Mouse (Mus musculus) hindbrain, embryonic 11.5 days (tissue): ENCODE measurements at regions not wholly inside any gene's neighbourhood (a gene's known extent, or its start where the extent isn't known, plus 50 kb on each side); places are given as distances from the start of the nearest gene placed in this dataset.

Source experiments
- ATAC-seq: fragments of 200-750 bp; cut with Nextera tagmentation; 2 replicates; pipeline ENCODE4 v1.8.0; 2017; ENCODE audit warnings: mild to moderate bottlenecking, moderate TSS enrichment, moderate library complexity; ENCODE audit not compliant: low FRiP score
- DNase-seq: peaks from one replicate; pipeline ENCODE4 v3.0.0-alpha.2; 2015; ENCODE audit warnings: low spot score
- H3K27ac ChIP-seq: fragments of 300-500 bp; sonication (generic); 2 replicates; pipeline ENCODE4 v1.5.1; 2014; ENCODE audit warnings: mild to moderate bottlenecking, low read depth, low read length
- H3K27me3 ChIP-seq: fragments of 300-500 bp; sonication (generic); 2 replicates; pipeline ENCODE4 v1.6.1; 2014; ENCODE audit warnings: mild to moderate bottlenecking, low read length, moderate library complexity, mixed read lengths; ENCODE audit not compliant: control insufficient read depth, insufficient read depth
- H3K36me3 ChIP-seq: fragments of 300-500 bp; sonication (generic); 2 replicates; pipeline ENCODE4 v1.6.1; 2014; ENCODE audit warnings: mild to moderate bottlenecking, low read length, moderate library complexity, mixed read lengths; ENCODE audit not compliant: control insufficient read depth, insufficient read depth
- H3K4me1 ChIP-seq: fragments of 300-500 bp; sonication (generic); replicated peaks from 2 replicates; pipeline ENCODE4 v1.6.1; 2014; ENCODE audit warnings: low read length, mixed read lengths; ENCODE audit not compliant: control insufficient read depth, insufficient read depth
- H3K4me2 ChIP-seq: fragments of 300-500 bp; sonication (generic); replicated peaks from 2 replicates; pipeline ENCODE4 v1.6.1; 2014; ENCODE audit warnings: mild to moderate bottlenecking, low read depth, low read length
- H3K4me3 ChIP-seq: fragments of 300-500 bp; sonication (generic); 2 replicates; pipeline ENCODE4 v1.5.1; 2014; ENCODE audit warnings: low read depth, low read length
- H3K9ac ChIP-seq: fragments of 300-500 bp; sonication (generic); 2 replicates; pipeline ENCODE4 v1.6.1; 2014; ENCODE audit warnings: low read depth, low read length
- H3K9me3 ChIP-seq: fragments of 300-500 bp; sonication (generic); 2 replicates; pipeline ENCODE4 v1.6.1; 2016; ENCODE audit warnings: low read length; ENCODE audit not compliant: control insufficient read depth
- WGBS: fragments of 180-500 bp; shearing (Covaris S2); extraction: QIAGEN DNeasy Blood & Tissue Kit; methylation state at CpG from one replicate; pipeline ENCODE4 v1.1.7; 2014; 5-methylcytosine and 5-hydroxymethylcytosine counted together

- Histone ChIP-seq H3K27me3 (no peaks in the 10 kb centered on the region), H3K9ac (no peak overlapping the region), H3K9me3 (no peaks in the 10 kb centered on the region), H3K4me2 (no peak overlapping the region), H3K27ac (no peak overlapping the region), H3K4me1 (no peaks in the 10 kb centered on the region), H3K36me3 (no peaks in the 10 kb centered on the region), H3K4me3 (no peak overlapping the region)
- WGBS = 85% methylated on average over 6 of the region's 6 CpGs
- ATAC-seq (no peak), DNase-seq (no peak)
Measured at GRCm38 (mm10) chr2:79120610-79121345, 134.4 kb upstream of the Itga4 start.

GRCm38 (mm10) chr2:79122530-79122929 lies 132.7 kb upstream of the Itga4 start:
- no peak overlapping the region for H3K9ac ChIP-seq
- no peak for DNase-seq
- no peak overlapping the region for H3K4me2 ChIP-seq
- H3K4me1 ChIP-seq = no peaks in the 10 kb centered on the region
- H3K36me3 ChIP-seq = no peaks in the 10 kb centered on the region
- no peaks in the 10 kb centered on the region for H3K9me3 ChIP-seq
- ATAC-seq = no peak
- no peak overlapping the region for H3K27ac ChIP-seq
- H3K4me3 ChIP-seq = no peak overlapping the region
- no peaks in the 10 kb centered on the region for H3K27me3 ChIP-seq

- no peak for DNase-seq
- Histone ChIP-seq H3K27me3 (no peaks in the 10 kb centered on the region), H3K9ac (no peak overlapping the region), H3K36me3 (no peaks in the 10 kb centered on the region), H3K4me3 (no peak overlapping the region), H3K4me2 (no peak overlapping the region), H3K9me3 (no peaks in the 10 kb centered on the region), H3K4me1 (no peaks in the 10 kb centered on the region), H3K27ac (no peak overlapping the region)
- ATAC-seq = no peak
- WGBS = 88% methylated on average over 4 of the region's 5 CpGs
Measured at GRCm38 (mm10) chr2:79124272-79124976, 130.8 kb upstream of the Itga4 start.

- ATAC-seq (no peak), DNase-seq (no peak)
- H3K4me1 ChIP-seq = no peaks in the 10 kb centered on the region
- no peaks in the 10 kb centered on the region for H3K36me3 ChIP-seq
- no peak overlapping the region for H3K4me2 ChIP-seq
- WGBS = 44% methylated on average over 6 of the region's 6 CpGs
- no peak overlapping the region for H3K4me3 ChIP-seq
- H3K9ac ChIP-seq = no peak overlapping the region
- H3K27me3 ChIP-seq = no peaks in the 10 kb centered on the region
- H3K9me3 ChIP-seq = no peaks in the 10 kb centered on the region
- H3K27ac ChIP-seq = no peak overlapping the region
Measured at GRCm38 (mm10) chr2:79126170-79126879, 128.9 kb upstream of the Itga4 start.

GRCm38 (mm10) chr2:79126996-79127741 lies 128.1 kb upstream of the Itga4 start:
- DNase-seq = no peak

GRCm38 (mm10) chr2:79127822-79128221 lies 127.4 kb upstream of the Itga4 start:
- H3K9ac ChIP-seq = no peak overlapping the region
- no peak overlapping the region for H3K27ac ChIP-seq
- H3K36me3 ChIP-seq = no peaks in the 10 kb centered on the region
- H3K9me3 ChIP-seq = no peaks in the 10 kb centered on the region
- no peaks in the 10 kb centered on the region for H3K4me1 ChIP-seq
- WGBS = 100% methylated on average over 1 of the region's 1 CpGs
- no peak overlapping the region for H3K4me2 ChIP-seq
- H3K27me3 ChIP-seq = no peaks in the 10 kb centered on the region
- ATAC-seq = no peak
- DNase-seq = no peak
- no peak overlapping the region for H3K4me3 ChIP-seq

More at GRCm38 (mm10) chr2:79126996-79127741, 128.1 kb upstream of the Itga4 start:
- 76% methylated on average over 6 of the region's 6 CpGs for whole genome bisulfite sequencing
- H3K4me1 ChIP-seq = no peaks in the 10 kb centered on the region
- no peaks in the 10 kb centered on the region for H3K36me3 ChIP-seq
- no peak for ATAC-seq
- no peaks in the 10 kb centered on the region for H3K9me3 ChIP-seq
- H3K27me3 ChIP-seq = no peaks in the 10 kb centered on the region
- H3K9ac ChIP-seq = no peak overlapping the region
- no peak overlapping the region for H3K27ac ChIP-seq
- H3K4me3 ChIP-seq = no peak overlapping the region
- H3K4me2 ChIP-seq = no peak overlapping the region

GRCm38 (mm10) chr2:79130660-79131059 lies 124.6 kb upstream of the Itga4 start:
- H3K4me1 ChIP-seq = no peaks in the 10 kb centered on the region
- ATAC-seq (no peak), DNase-seq (no peak)
- 96% methylated on average over 7 of the region's 7 CpGs for WGBS
- H3K9me3 ChIP-seq = no peaks in the 10 kb centered on the region
- H3K36me3 ChIP-seq = no peaks in the 10 kb centered on the region
- H3K27me3 ChIP-seq = no peaks in the 10 kb centered on the region
- H3K4me2 ChIP-seq = no peak overlapping the region
- no peak overlapping the region for H3K27ac ChIP-seq
- no peak overlapping the region for H3K4me3 ChIP-seq
- H3K9ac ChIP-seq = no peak overlapping the region

GRCm38 (mm10) chr2:79131235-79131634 lies 124.0 kb upstream of the Itga4 start:
- no peak overlapping the region for H3K9ac ChIP-seq
- DNase-seq = no peak

More at GRCm38 (mm10) chr2:79131235-79131634, 124.0 kb upstream of the Itga4 start:
- H3K4me3 ChIP-seq = no peak overlapping the region
- H3K9me3 ChIP-seq = no peaks in the 10 kb centered on the region
- H3K4me1 ChIP-seq = no peaks in the 10 kb centered on the region
- H3K27me3 ChIP-seq = no peaks in the 10 kb centered on the region
- no peak overlapping the region for H3K27ac ChIP-seq
- H3K36me3 ChIP-seq = no peaks in the 10 kb centered on the region
- 71% methylated on average over 2 of the region's 2 CpGs for WGBS
- no peak for ATAC-seq
- no peak overlapping the region for H3K4me2 ChIP-seq
